Mouse (Mus musculus) gastrocnemius, postnatal 10 days (tissue): ENCODE measurements around the gene Crb1. TPM values are rescaled to one million over a fixed set of nuclear protein-coding genes. Genes with fewer than 3 reads are reported as not detected.

Experiments used
- DNase-seq: peaks from one replicate; pipeline ENCODE4 v3.0.0; 2021; ENCODE audit warnings: mixed read lengths
- total RNA-seq, 2 experiments: library from RNA; stranded (reverse); gene quantifications; 2 replicates each; pipeline ENCODE4 v1.2.3; 2021

Gene Crb1
- total RNA-seq, 2 experiments from 2014 or later: not detected

GRCm38 (mm10) chr1:139223804-139224203, 153.1 kb downstream of the Crb1 start:
- DNase-seq: no peak

GRCm38 (mm10) chr1:139215311-139215710, 161.6 kb downstream of the Crb1 start:
- no peak for DNase-seq

DNA sequence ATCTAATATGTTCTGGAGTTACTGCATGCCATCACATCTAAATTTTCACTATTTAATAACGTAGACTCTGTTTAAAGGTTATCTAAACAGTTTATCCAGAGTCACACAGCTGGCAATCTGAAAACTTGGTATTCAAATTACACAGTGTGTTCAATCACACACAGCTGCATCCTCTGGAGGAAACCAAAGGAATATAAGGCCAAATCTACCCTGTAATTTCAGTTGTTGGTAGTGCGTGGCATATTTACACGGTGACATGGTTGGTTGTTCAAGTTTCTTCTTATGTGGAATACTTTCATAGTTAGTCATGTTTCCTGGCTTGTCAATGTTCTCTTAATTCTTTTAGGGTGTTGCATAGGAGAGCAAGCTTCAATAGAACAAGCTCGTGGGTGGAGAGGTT, 166.4 kb downstream of the Crb1 start:
- no peak for DNase-seq

GRCm38 (mm10) chr1:139209796-139210195, 167.1 kb downstream of the Crb1 start:
- no peak for DNase-seq

GRCm38 (mm10) chr1:139206259-139206658, 170.6 kb downstream of the Crb1 start:
- DNase-seq: no peak

DNA sequence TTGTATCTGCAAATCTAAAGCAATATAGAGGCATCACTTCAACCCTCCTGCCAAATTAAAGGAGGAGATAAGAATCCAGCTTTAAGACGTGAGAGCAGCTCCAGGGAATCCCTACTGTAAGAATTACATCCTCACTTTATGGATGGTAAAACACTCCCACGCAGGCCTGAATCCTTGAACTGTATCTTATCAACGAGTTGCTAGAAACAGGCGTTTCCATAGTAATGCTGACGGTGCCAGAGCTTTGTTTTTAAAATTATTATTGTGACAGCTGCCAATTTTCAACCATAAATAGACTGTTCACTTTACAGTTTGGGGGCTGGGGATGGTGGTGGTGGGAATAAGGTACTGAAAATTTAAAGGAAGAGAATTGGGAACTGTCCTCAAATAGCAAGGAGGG, 173.9 kb downstream of the Crb1 start:
- DNase-seq: no peak

GRCm38 (mm10) chr1:139194428-139195028, 182.4 kb downstream of the Crb1 start:
- no peak for DNase-seq

DNA sequence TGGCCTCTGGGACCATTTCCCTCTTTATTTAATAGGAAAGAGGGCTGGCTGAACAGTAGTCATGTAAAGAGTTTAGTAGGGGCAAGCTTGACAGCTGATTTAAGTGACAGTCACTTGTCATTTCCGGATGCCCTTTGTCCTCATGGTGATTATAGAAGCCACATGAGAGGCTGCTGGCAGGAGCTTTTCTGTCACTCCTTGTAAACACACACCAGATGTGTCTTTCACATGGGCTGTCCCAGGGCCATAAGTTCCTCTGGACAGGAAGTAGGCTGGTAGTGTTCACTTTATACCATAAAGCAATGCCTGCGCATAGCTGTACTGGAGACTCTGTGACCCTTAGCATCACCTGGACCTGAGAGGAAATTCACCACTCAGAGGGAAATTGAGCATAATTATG, 182.9 kb downstream of the Crb1 start:
- DNase-seq: no peak

GRCm38 (mm10) chr1:139192635-139193034, 184.3 kb downstream of the Crb1 start:
- no peak for DNase-seq

DNA sequence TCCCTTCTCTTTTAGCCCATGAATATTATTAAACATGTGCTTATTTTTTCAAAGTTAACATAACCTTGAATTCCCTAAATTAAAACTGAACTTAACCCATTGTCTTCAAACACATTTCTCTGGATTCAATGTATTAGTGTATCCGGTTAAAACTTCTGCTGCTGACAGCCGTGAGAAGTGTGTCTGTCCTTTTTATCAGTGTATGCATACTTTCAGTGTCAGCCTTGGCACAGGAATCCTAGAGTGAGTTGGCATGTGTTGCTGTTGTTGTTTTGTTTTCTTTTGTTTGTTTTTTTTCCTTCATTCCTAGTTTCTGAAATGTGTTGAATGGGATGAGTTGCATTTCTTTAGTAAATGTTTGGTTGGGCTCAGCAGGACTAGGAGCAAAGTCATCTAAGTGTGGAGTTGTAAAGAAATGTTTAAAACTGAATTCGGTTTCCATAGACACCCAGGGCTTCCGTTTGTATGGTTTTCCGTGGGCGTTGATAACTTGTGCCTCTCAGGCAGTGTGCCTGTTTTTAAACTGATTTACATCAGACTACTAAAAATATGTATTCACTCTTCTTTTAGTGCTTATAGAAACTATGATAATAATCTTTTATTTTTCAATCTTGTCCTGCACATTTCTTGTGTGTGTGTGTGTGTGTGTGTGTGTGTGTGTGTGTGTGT, 196.3 kb downstream of the Crb1 start:
- no peak for DNase-seq

DNA sequence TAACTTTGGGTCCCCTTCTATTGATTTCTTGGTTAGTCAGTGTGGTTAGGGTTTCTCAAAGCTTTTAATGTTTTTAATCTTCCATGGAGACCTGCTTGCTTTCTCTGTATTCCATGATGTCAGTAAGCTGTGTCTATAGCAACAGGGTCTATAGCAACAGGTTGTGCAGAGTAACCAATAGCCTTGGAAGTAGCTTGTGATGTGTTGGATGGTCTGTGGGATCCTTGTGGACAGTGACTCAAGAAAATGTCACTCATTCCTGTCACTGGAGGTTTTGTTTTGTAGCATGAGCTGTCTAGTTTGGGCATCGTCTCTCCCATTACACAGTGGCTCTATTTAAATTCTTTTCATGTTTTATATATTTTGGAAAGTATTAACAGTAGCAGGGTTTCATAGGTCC, 197.2 kb downstream of the Crb1 start:
- DNase-seq: no peak

DNA sequence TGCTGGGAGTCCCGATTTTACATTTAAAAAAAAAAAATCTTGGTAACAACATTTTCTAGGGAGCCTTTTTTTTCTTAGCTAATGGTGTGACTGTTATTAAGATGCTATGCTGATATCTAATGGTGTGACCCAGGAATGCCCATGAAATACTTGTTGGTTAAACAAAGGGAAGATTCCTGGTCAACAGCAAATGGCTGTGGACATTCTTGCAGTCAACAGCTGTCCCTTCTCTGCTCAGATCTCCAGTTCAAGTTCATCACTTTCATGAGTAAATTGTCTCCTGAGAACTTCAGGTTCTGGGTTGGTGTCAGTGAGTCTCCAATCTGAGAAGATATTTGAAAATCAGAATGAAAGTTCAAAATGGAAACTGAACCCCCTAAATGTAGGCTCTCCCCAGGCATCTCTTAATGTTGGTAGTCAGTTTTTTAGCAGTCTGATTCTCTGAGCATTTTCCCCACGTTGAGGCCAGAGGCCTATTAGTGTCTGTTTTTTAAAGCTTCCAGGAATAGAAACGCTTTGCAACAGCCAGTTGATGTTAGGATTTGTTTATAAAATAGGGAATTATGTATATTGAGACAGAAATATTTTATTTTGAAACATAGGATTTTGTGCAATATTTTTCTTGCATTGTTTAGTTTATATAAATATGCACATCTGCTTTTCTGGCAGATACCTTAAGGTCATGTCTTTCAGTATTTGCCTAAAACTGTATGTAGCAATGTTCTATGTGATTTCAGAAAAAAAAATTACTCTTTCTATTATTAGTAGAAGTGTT, 202.7 kb downstream of the Crb1 start:
- no peak for DNase-seq

- no peak for DNase-seq
Observed at GRCm38 (mm10) chr1:139162814-139163213, 214.1 kb downstream of the Crb1 start.

DNA sequence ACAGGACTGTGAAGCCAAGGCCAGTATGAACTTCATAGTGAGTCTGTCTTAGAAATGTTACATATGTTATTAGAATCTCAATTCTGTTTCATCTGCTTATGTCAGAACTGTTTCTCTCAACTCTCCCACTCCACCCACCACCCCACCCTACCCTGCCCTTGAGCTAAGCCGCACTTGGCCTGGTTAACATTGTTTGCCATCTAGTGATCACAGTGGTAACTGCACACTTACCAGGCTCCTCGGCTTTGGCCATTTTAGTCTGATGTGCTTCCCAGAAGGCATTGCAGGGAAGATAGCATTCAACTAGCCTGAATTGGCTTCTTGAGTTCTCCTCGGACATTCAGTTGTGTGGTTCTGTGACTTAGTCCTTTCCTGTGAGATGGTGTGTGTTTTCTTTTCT, 215.3 kb downstream of the Crb1 start:
- DNase-seq: no peak

DNA sequence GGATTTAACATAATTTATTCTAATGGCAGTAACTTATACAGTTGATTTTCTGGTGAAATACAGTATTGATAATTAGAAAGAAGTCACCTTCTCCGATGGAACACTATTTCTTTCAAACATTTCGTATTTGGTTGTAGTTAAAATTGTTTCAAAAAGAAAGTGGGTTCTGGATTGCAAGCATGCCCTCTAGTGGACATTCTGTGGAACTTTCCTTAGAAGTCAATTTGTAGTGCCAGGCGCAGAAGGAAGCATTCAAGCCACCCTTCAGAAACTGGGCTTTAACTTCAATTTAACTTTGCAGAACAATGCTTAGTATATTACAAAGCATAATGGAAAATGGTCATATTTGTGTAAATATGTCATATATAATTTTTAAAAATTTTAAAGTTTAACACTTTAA, 220.5 kb downstream of the Crb1 start:
- no peak for DNase-seq

DNA sequence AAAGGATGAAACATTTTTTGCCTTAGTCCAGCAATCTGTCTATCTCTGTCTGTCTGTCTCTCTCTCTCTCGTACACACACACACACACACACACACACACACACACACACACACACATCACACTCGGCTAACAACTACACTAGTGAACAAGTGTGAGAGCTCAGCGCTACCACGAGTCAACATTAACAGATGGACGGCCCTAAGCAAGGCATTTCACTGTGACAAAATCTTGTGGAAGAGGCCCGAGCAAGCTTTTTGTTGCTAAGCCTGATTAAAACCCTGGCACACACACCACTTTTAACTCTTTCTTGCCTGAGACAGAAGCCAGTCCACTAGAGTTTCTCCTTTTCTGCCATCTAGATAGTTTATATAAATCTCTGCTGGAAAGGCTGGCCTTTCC, 223.4 kb downstream of the Crb1 start:
- no peak for DNase-seq

DNA sequence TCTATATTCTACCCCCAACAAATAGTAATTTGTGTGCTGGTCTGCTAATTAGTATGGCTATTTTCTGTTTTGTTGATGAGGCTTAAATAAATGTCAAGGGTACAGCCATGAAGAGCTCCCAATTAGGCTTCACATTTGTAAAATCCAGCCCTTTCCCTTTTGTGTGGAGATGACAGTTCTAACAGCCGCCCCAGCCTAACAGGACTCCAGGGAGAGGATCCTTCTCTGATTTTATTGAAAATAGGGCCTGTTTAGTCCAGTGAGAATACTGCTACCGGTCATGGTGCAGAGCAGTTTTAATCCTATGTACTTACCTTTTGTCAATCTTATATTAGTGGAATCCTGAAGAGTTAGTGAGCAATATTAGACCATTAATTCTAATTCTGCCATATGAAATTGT, 223.9 kb downstream of the Crb1 start:
- DNase-seq: no peak

Other genes with a start within 250 kb of the Crb1 start
- 10 to 100 TPM; 14.8 to 16.7 TPM for gene Zbtb41, start 45.2 kb upstream of the Crb1 start, total RNA-seq
- gene Aspm, start 77.7 kb upstream of the Crb1 start, total RNA-seq: 1 to 10 TPM; 6.6 to 6.8 TPM
- not detected for gene F13b, start 124.6 kb upstream of the Crb1 start, total RNA-seq
- gene Cfhr1, start 183.2 kb upstream of the Crb1 start, total RNA-seq: not detected